Mouse (Mus musculus) liver, adult 2 months (tissue): ENCODE results near the gene Ankrd11.

ENCODE experiments used
- CTCF ChIP-seq: fragments of 200-500 bp; IDR thresholded peaks from 2 replicates; pipeline ENCODE4 v1.5.1; 2011; ENCODE audit warnings: low read depth, low read length, control low read depth
- POLR2A ChIP-seq: fragments of 200-500 bp; IDR thresholded peaks from 2 replicates; pipeline ENCODE4 v1.6.1; 2011; ENCODE audit warnings: low read length, control low read depth; ENCODE audit not compliant: insufficient read depth; ENCODE audit errors: extremely low read depth

DNA sequence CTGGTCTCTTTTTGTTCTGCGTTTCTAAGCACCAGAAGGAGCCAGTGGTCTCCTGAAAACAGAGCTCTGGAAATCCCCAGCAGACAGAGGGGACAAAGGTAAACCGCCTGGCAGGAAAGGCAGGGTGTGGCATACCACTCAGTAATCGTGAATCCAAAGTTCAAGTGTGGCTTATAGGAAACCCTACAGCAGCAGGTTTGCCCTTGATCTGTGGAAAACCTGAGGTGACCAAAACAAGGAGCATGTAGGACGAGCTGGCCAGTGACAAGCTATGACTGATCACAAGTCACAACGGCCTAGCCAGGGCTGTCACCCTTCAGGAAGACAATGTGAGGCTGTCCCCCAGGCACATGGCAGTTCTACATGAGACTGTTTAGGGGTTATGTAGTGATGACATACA lies 9.4 kb upstream of the Ankrd11 start:
- TF ChIP-seq CTCF (no peak), POLR2A (no peak)
